Mouse (Mus musculus): ENCODE measurements at regions not wholly inside any gene's neighbourhood (a gene's known extent, or its start where the extent isn't known, plus 50 kb on each side); places are given as distances from the start of the nearest gene placed in this dataset.

GRCm38 (mm10) chr7:70283166-70283565 is 83.4 kb downstream of the Nr2f2 start:
- H3K4me1 ChIP-seq (ENCODE audit: control insufficient read depth, insufficient read depth, low read length): peaks cover 11% of the 10 kb centered on the region; the same call in 1 of the 2 replicates
- WGBS: 8% methylated on average over 4 of the region's 4 CpGs
- no peak overlapping the region for H3K4me3 ChIP-seq (ENCODE audit: insufficient read depth, low read depth, low read length)
- no peak overlapping the region for H3K27ac ChIP-seq (ENCODE audit: insufficient read depth, low read depth, low read length)
- TF ChIP-seq CTCF (IDR thresholded peaks at IDR 0.05; ENCODE audit: insufficient read depth, low read depth, low read length) (no peak), POLR2A (IDR thresholded peaks at IDR 0.05; ENCODE audit: insufficient read depth, low read depth, low read length) (no peak)

- Histone ChIP-seq H3K4me1 (ENCODE audit: control insufficient read depth, insufficient read depth, low read length) (peaks cover 11% of the 10 kb centered on the region; the same call in 1 of the 2 replicates), H3K27ac (ENCODE audit: insufficient read depth, low read depth, low read length) (no peak overlapping the region), H3K4me3 (ENCODE audit: insufficient read depth, low read depth, low read length) (no peak overlapping the region)
- TF ChIP-seq POLR2A (IDR thresholded peaks at IDR 0.05; ENCODE audit: insufficient read depth, low read depth, low read length) (no peak), CTCF (IDR thresholded peaks at IDR 0.05; ENCODE audit: insufficient read depth, low read depth, low read length) (no peak)
- 9% methylated on average over 11 of the region's 11 CpGs for WGBS
Measured at GRCm38 (mm10) chr7:70281891-70282515, 84.5 kb downstream of the Nr2f2 start.

- WGBS: 6% methylated on average over 22 of the region's 22 CpGs
- TF ChIP-seq CTCF (IDR thresholded peaks at IDR 0.05; ENCODE audit: insufficient read depth, low read depth, low read length) (no peak), POLR2A (IDR thresholded peaks at IDR 0.05; ENCODE audit: insufficient read depth, low read depth, low read length) (no peak)
- no peak overlapping the region for H3K27ac ChIP-seq (ENCODE audit: insufficient read depth, low read depth, low read length)
- H3K4me3 ChIP-seq (ENCODE audit: insufficient read depth, low read depth, low read length): no peak overlapping the region
- H3K4me1 ChIP-seq (ENCODE audit: control insufficient read depth, insufficient read depth, low read length): peaks cover 11% of the 10 kb centered on the region; the same call in 1 of the 2 replicates
Measured at GRCm38 (mm10) chr7:70281381-70281750, 85.2 kb downstream of the Nr2f2 start.

GRCm38 (mm10) chr7:70280643-70281380 is 85.7 kb downstream of the Nr2f2 start:
- WGBS: 4% methylated on average over 42 of the region's 42 CpGs
- Histone ChIP-seq H3K4me3 (ENCODE audit: insufficient read depth, low read depth, low read length) (no peak overlapping the region), H3K27ac (ENCODE audit: insufficient read depth, low read depth, low read length) (no peak overlapping the region), H3K4me1 (ENCODE audit: control insufficient read depth, insufficient read depth, low read length) (peaks cover 11% of the 10 kb centered on the region; the same call in 1 of the 2 replicates)
- TF ChIP-seq CTCF (IDR thresholded peaks at IDR 0.05; ENCODE audit: insufficient read depth, low read depth, low read length) (no peak), POLR2A (IDR thresholded peaks at IDR 0.05; ENCODE audit: insufficient read depth, low read depth, low read length) (no peak)

- 3% methylated on average over 31 of the region's 31 CpGs for WGBS
- no peak overlapping the region for H3K27ac ChIP-seq (ENCODE audit: insufficient read depth, low read depth, low read length)
- TF ChIP-seq CTCF (IDR thresholded peaks at IDR 0.05; ENCODE audit: insufficient read depth, low read depth, low read length) (no peak), POLR2A (IDR thresholded peaks at IDR 0.05; ENCODE audit: insufficient read depth, low read depth, low read length) (no peak)
- H3K4me1 ChIP-seq (ENCODE audit: control insufficient read depth, insufficient read depth, low read length): peaks cover 11% of the 10 kb centered on the region; the same call in 1 of the 2 replicates
- no peak overlapping the region for H3K4me3 ChIP-seq (ENCODE audit: insufficient read depth, low read depth, low read length)
Measured at GRCm38 (mm10) chr7:70279927-70280642, 86.5 kb downstream of the Nr2f2 start.

GRCm38 (mm10) chr7:70279101-70279500 is 87.4 kb downstream of the Nr2f2 start:
- TF ChIP-seq CTCF (IDR thresholded peaks at IDR 0.05; ENCODE audit: insufficient read depth, low read depth, low read length) (no peak), POLR2A (IDR thresholded peaks at IDR 0.05; ENCODE audit: insufficient read depth, low read depth, low read length) (no peak)
- no peak overlapping the region for H3K27ac ChIP-seq (ENCODE audit: insufficient read depth, low read depth, low read length)
- H3K4me3 ChIP-seq (ENCODE audit: insufficient read depth, low read depth, low read length): no peak overlapping the region
- 8% methylated on average over 3 of the region's 3 CpGs for WGBS
- peaks cover 11% of the 10 kb centered on the region; the same call in 1 of the 2 replicates for H3K4me1 ChIP-seq (ENCODE audit: control insufficient read depth, insufficient read depth, low read length)

- Histone ChIP-seq H3K27ac (ENCODE audit: insufficient read depth, low read depth, low read length) (no peak overlapping the region), H3K4me1 (ENCODE audit: control insufficient read depth, insufficient read depth, low read length) (peaks cover 7% of the 10 kb centered on the region; the same call in 1 of the 2 replicates), H3K4me3 (ENCODE audit: insufficient read depth, low read depth, low read length) (no peak overlapping the region)
- no peak for TF ChIP-seq CTCF (IDR thresholded peaks at IDR 0.05; ENCODE audit: insufficient read depth, low read depth, low read length)
- TF ChIP-seq POLR2A (IDR thresholded peaks at IDR 0.05; ENCODE audit: insufficient read depth, low read depth, low read length): no peak
- WGBS: 75% methylated on average over 2 of the region's 2 CpGs
Measured at GRCm38 (mm10) chr7:70276078-70276477, 90.5 kb downstream of the Nr2f2 start.

- no peak for TF ChIP-seq POLR2A (IDR thresholded peaks at IDR 0.05; ENCODE audit: insufficient read depth, low read depth, low read length)
- no peak for TF ChIP-seq CTCF (IDR thresholded peaks at IDR 0.05; ENCODE audit: insufficient read depth, low read depth, low read length)
- 35% methylated on average over 2 of the region's 2 CpGs for WGBS
- no peaks in the 10 kb centered on the region for H3K4me1 ChIP-seq (ENCODE audit: control insufficient read depth, insufficient read depth, low read length)
- H3K4me3 ChIP-seq (ENCODE audit: insufficient read depth, low read depth, low read length): no peak overlapping the region
- H3K27ac ChIP-seq (ENCODE audit: insufficient read depth, low read depth, low read length): no peak overlapping the region
Measured at GRCm38 (mm10) chr7:70274312-70274711, 92.2 kb downstream of the Nr2f2 start.

GRCm38 (mm10) chr7:70267075-70267474 is 99.5 kb downstream of the Nr2f2 start:
- Histone ChIP-seq H3K4me3 (ENCODE audit: insufficient read depth, low read depth, low read length) (no peak overlapping the region), H3K4me1 (ENCODE audit: control insufficient read depth, insufficient read depth, low read length) (no peaks in the 10 kb centered on the region), H3K27ac (ENCODE audit: insufficient read depth, low read depth, low read length) (no peak overlapping the region)
- TF ChIP-seq POLR2A (IDR thresholded peaks at IDR 0.05; ENCODE audit: insufficient read depth, low read depth, low read length) (no peak), CTCF (IDR thresholded peaks at IDR 0.05; ENCODE audit: insufficient read depth, low read depth, low read length) (no peak)
- WGBS: 51% methylated on average over 4 of the region's 4 CpGs
